ENCODE assay signal across 8 mouse cellular contexts in the genomic region with DNA sequence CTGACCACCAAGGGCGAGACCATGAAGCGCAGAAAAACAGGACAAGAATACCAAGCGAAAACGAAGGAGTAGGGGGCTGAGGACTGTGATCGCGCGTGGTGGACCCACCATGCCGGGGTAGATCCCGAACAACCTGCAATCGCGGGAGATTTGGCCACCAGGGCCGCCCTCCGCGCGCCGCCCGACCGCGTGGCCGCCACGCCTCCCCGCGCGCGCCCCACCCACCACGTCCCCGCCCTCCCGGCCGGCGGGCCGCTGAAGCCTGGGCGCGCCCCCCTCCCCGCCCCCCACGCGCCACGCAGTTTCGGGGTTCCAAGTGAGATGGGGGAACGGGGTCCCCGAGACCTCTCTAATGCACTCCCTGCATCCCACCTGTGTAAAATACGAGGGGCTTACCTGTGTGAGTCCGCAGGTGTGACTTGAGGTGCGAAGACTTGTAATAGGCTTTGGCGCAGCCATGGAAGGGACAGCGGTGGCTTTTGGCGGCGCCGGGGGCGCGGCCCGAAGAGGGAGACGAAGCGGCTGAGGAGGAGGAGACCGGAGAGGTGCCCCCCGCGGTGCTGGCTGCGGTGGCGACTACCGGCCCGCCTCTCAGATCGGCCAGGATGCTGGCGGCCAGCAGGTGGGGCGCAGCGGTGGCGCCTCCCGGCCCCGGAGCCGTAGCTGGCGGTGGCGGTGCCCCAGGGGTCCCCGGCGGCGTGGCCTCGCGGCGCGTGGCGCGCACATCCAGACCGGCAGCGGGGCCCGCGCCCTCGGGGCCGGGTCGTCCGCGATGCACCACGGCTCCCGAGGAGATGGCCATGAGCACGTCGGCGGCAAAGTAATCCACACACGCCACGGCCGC. TPM values are rescaled to one million over a fixed set of nuclear protein-coding genes. Genes with fewer than 3 reads are reported as not detected.
DNase-seq lines count a peak whose midpoint lies in the region; ATAC-seq lines count a peak whose summit lies in the region.

No protein-coding gene starts in this region.

- WGBS in embryonic facial prominence, embryonic 13.5 days = under 1% methylated on average over 94 of the region's 96 CpGs
- WGBS in limb, embryonic 13.5 days = under 1% methylated on average over 95 of the region's 96 CpGs
- under 1% methylated on average over 79 of the region's 96 CpGs for WGBS in midbrain, embryonic 16.5 days

- H3K36me3 ChIP-seq in erythroblast, embryonic 14.5 days (ENCODE audit: control insufficient read depth) = peaks cover 50% of the 10 kb centered on the region
- H3K36me3 ChIP-seq in embryonic facial prominence, embryonic 13.5 days = no peaks in the 10 kb centered on the region
- peaks cover 5% of the 10 kb centered on the region for H3K36me3 ChIP-seq in limb, embryonic 13.5 days
- no peaks in the 10 kb centered on the region for H3K36me3 ChIP-seq in midbrain, embryonic 16.5 days (ENCODE audit: control insufficient read depth, insufficient read depth, low read length)

- H3K4me1 ChIP-seq in erythroblast, embryonic 14.5 days (ENCODE audit: control insufficient read depth) = peaks cover 91% of the 10 kb centered on the region
- peaks cover 59% of the 10 kb centered on the region for H3K4me1 ChIP-seq in embryonic facial prominence, embryonic 13.5 days
- H3K4me1 ChIP-seq in limb, embryonic 13.5 days = peaks cover 56% of the 10 kb centered on the region
- H3K4me1 ChIP-seq in midbrain, embryonic 16.5 days (ENCODE audit: control insufficient read depth, insufficient read depth, low read length) = peaks cover 23% of the 10 kb centered on the region

- H3K4me2 ChIP-seq in embryonic facial prominence, embryonic 13.5 days = peak overlapping the region; percentile 88
- peak overlapping the region; percentile 91 for H3K4me2 ChIP-seq in limb, embryonic 13.5 days (replicated peaks)
- peak overlapping the region; percentile 88 for H3K4me2 ChIP-seq in midbrain, embryonic 16.5 days (ENCODE audit: low read length)

- peak overlapping the region; percentile 86 for H3K9ac ChIP-seq in embryonic facial prominence, embryonic 13.5 days
- H3K9ac ChIP-seq in limb, embryonic 13.5 days = peak overlapping the region; percentile 89
- H3K9ac ChIP-seq in midbrain, embryonic 16.5 days (ENCODE audit: low read depth, low read length) = peak overlapping the region; percentile 87

- DNase-seq in R1 (ENCODE audit: low read depth, low spot score) = peak; percentile 71
- DNase-seq in heart, postnatal 4 days = peak; percentile 67
- peak; percentile 85 for DNase-seq in testis, postnatal 10 days (ENCODE audit: low spot score)

- ATAC-seq in erythroblast, adult 5-6 weeks (replicated peaks; ENCODE audit: low FRiP score, poor library complexity, severe bottlenecking) = no peak
- no peak; the same call in 1 of the 2 replicates for ATAC-seq in embryonic facial prominence, embryonic 13.5 days (ENCODE audit: insufficient number of reproducible peaks, insufficient read depth, low FRiP score, low TSS enrichment, low read depth)
- ATAC-seq in limb, embryonic 13.5 days (ENCODE audit: low FRiP score, low read depth) = no peak
- ATAC-seq in midbrain, embryonic 16.5 days = peak; percentile 1; the same call in 1 of the 2 replicates

- H3K9me3 ChIP-seq in erythroblast, embryonic 14.5 days (ENCODE audit: control insufficient read depth, low read length) = no peaks in the 10 kb centered on the region
- no peaks in the 10 kb centered on the region for H3K9me3 ChIP-seq in embryonic facial prominence, embryonic 13.5 days
- H3K9me3 ChIP-seq in limb, embryonic 13.5 days = no peaks in the 10 kb centered on the region
- H3K9me3 ChIP-seq in midbrain, embryonic 16.5 days (replicated peaks; ENCODE audit: control insufficient read depth, low read length, poor library complexity, severe bottlenecking) = no peaks in the 10 kb centered on the region

- H3K4me3 ChIP-seq in erythroblast, embryonic 14.5 days (replicated peaks) = peak overlapping the region; percentile 96
- peak overlapping the region; percentile 89 for H3K4me3 ChIP-seq in embryonic facial prominence, embryonic 13.5 days
- peak overlapping the region; percentile 83 for H3K4me3 ChIP-seq in limb, embryonic 13.5 days
- peak overlapping the region; percentile 83 for H3K4me3 ChIP-seq in midbrain, embryonic 16.5 days (ENCODE audit: low read depth, low read length)

- H3K27me3 ChIP-seq in erythroblast, embryonic 14.5 days (ENCODE audit: control insufficient read depth) = no peaks in the 10 kb centered on the region
- no peaks in the 10 kb centered on the region for H3K27me3 ChIP-seq in embryonic facial prominence, embryonic 13.5 days
- no peaks in the 10 kb centered on the region for H3K27me3 ChIP-seq in limb, embryonic 13.5 days
- no peaks in the 10 kb centered on the region for H3K27me3 ChIP-seq in midbrain, embryonic 16.5 days (ENCODE audit: control insufficient read depth, insufficient read depth, low read depth, low read length)

- peak overlapping the region; percentile 95 for H3K27ac ChIP-seq in embryonic facial prominence, embryonic 13.5 days
- peak overlapping the region; percentile 85 for H3K27ac ChIP-seq in limb, embryonic 13.5 days
- H3K27ac ChIP-seq in midbrain, embryonic 16.5 days (ENCODE audit: low read length) = peak overlapping the region; percentile 86

RNA-seq across cellular contexts. Expression of a gene that starts 0.5 kb away (rescaled TPM):
- polyA plus RNA-seq in erythroblast, embryonic 14.5 days (2012) = 19.9 and 21.2 TPM in 2 replicates
- 0.96 and 1.0 TPM in 2 replicates for total RNA-seq in erythroblast, adult 5-6 weeks (2015; ENCODE audit: low replicate concordance)
- total RNA-seq in erythroblast, adult 5-6 weeks (2017; ENCODE audit: low replicate concordance) = 2.3 and 4.2 TPM in 2 replicates
- 9.5 and 12.0 TPM in 2 replicates for polyA plus RNA-seq in embryonic facial prominence, embryonic 13.5 days (2015; fragmentation: Nextera tagmentation; extraction: Ambion mirVana)
- total RNA-seq in heart, postnatal 4 days (2021) = 10 to 100 TPM in 1 of 2 experiments, 1 to 10 TPM in 1; 9.6 to 10.4 TPM
- 9.3 and 10.0 TPM in 2 replicates for polyA plus RNA-seq in limb, embryonic 13.5 days (2015; fragmentation: Nextera tagmentation; extraction: Ambion mirVana)
- 4.9 and 5.5 TPM in 2 replicates for polyA plus RNA-seq in midbrain, embryonic 16.5 days (2015; fragmentation: Nextera tagmentation; extraction: Ambion mirVana)

RNA-seq across cellular contexts. Expression of a gene that starts 13.6 kb away (rescaled TPM):
- polyA plus RNA-seq in erythroblast, embryonic 14.5 days (2012) = 103 and 117 TPM in 2 replicates
- 23.6 and 66.1 TPM in 2 replicates for total RNA-seq in erythroblast, adult 5-6 weeks (2015; ENCODE audit: low replicate concordance)
- 2.0 and 7.7 TPM in 2 replicates for total RNA-seq in erythroblast, adult 5-6 weeks (2017; ENCODE audit: low replicate concordance)
- polyA plus RNA-seq in embryonic facial prominence, embryonic 13.5 days (2015; fragmentation: Nextera tagmentation; extraction: Ambion mirVana) = 84.6 and 85.3 TPM in 2 replicates
- 10 to 100 TPM; 93.6 to 95.0 TPM for total RNA-seq in heart, postnatal 4 days (2021)
- polyA plus RNA-seq in limb, embryonic 13.5 days (2015; fragmentation: Nextera tagmentation; extraction: Ambion mirVana) = 80.9 and 83.0 TPM in 2 replicates
- polyA plus RNA-seq in midbrain, embryonic 16.5 days (2015; fragmentation: Nextera tagmentation; extraction: Ambion mirVana) = 97.0 and 108 TPM in 2 replicates

RNA-seq across cellular contexts. Expression of a gene that starts 15.2 kb away (rescaled TPM):
- polyA plus RNA-seq in erythroblast, embryonic 14.5 days (2012) = 14.5 and 15.5 TPM in 2 replicates
- 18.0 and 20.2 TPM in 2 replicates for total RNA-seq in erythroblast, adult 5-6 weeks (2015; ENCODE audit: low replicate concordance)
- total RNA-seq in erythroblast, adult 5-6 weeks (2017; ENCODE audit: low replicate concordance) = 10.7 and 12.0 TPM in 2 replicates
- polyA plus RNA-seq in embryonic facial prominence, embryonic 13.5 days (2015; fragmentation: Nextera tagmentation; extraction: Ambion mirVana) = 25.9 and 31.3 TPM in 2 replicates
- total RNA-seq in heart, postnatal 4 days (2021) = 10 to 100 TPM; 22.4 to 26.2 TPM
- 28.3 and 28.7 TPM in 2 replicates for polyA plus RNA-seq in limb, embryonic 13.5 days (2015; fragmentation: Nextera tagmentation; extraction: Ambion mirVana)
- 26.9 and 27.6 TPM in 2 replicates for polyA plus RNA-seq in midbrain, embryonic 16.5 days (2015; fragmentation: Nextera tagmentation; extraction: Ambion mirVana)

RNA-seq across cellular contexts. Expression of a gene that starts 26.1 kb away (rescaled TPM):
- 6.8 and 7.3 TPM in 2 replicates for polyA plus RNA-seq in erythroblast, embryonic 14.5 days (2012)
- 7.3 and 14.0 TPM in 2 replicates for total RNA-seq in erythroblast, adult 5-6 weeks (2015; ENCODE audit: low replicate concordance)
- total RNA-seq in erythroblast, adult 5-6 weeks (2017; ENCODE audit: low replicate concordance) = 2.6 and 3.1 TPM in 2 replicates
- polyA plus RNA-seq in embryonic facial prominence, embryonic 13.5 days (2015; fragmentation: Nextera tagmentation; extraction: Ambion mirVana) = 79.6 and 95.1 TPM in 2 replicates
- 10 to 100 TPM; 27.0 to 30.4 TPM for total RNA-seq in heart, postnatal 4 days (2021)
- 83.9 and 92.0 TPM in 2 replicates for polyA plus RNA-seq in limb, embryonic 13.5 days (2015; fragmentation: Nextera tagmentation; extraction: Ambion mirVana)
- polyA plus RNA-seq in midbrain, embryonic 16.5 days (2015; fragmentation: Nextera tagmentation; extraction: Ambion mirVana) = 61.2 and 64.3 TPM in 2 replicates

RNA-seq across cellular contexts. Expression of a gene that starts 26.1 kb away (rescaled TPM):
- polyA plus RNA-seq in erythroblast, embryonic 14.5 days (2012) = 4.1 and 6.2 TPM in 2 replicates
- total RNA-seq in erythroblast, adult 5-6 weeks (2015; ENCODE audit: low replicate concordance) = not detected in 2 replicates
- total RNA-seq in erythroblast, adult 5-6 weeks (2017; ENCODE audit: low replicate concordance) = 0.94 TPM in 1 of 2 replicates, not detected in the other
- polyA plus RNA-seq in embryonic facial prominence, embryonic 13.5 days (2015; fragmentation: Nextera tagmentation; extraction: Ambion mirVana) = 5.9 and 9.1 TPM in 2 replicates
- total RNA-seq in heart, postnatal 4 days (2021) = 1 to 10 TPM; 2.6 to 2.9 TPM
- 7.6 and 8.8 TPM in 2 replicates for polyA plus RNA-seq in limb, embryonic 13.5 days (2015; fragmentation: Nextera tagmentation; extraction: Ambion mirVana)
- 4.5 and 6.2 TPM in 2 replicates for polyA plus RNA-seq in midbrain, embryonic 16.5 days (2015; fragmentation: Nextera tagmentation; extraction: Ambion mirVana)
